Mouse (Mus musculus) mature B cell (primary cell): ENCODE data around the gene Cacfd1.

Source experiments
- in situ Hi-C: fragments of 300-500 bp; cut with MboI; formaldehyde crosslinking; loops from 2 replicates; pipeline ENCODE4 v1.14.3; 2019

The Cacfd1 gene

GRCm38 (mm10) chr2:27009714-27010244 lies at the start of gene Cacfd1:
Gene Cacfd1 (plus strand): TSS chr2:27009926.
- in situ Hi-C loops, result no loop called here

DNA sequence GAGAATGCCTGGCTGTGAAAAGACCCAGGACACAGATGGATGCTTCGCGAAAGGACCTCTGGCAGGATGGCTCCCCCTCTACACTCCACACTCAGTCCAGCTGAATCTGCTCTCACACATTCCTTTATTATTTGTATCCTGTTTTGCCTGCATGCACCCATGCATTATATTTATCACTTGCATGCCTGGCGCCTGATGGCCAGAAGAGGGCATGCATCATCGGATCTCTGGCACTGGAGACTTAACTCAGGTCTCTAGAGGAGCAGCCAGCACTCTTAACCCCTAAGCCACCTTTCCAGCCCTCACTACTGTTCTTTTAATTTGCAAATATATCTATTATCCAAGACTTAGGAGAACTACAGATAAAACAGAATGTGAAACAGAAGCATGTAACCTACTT lies 49.0 kb upstream of the Cacfd1 start:
- in situ Hi-C loops, result no loop called here

GRCm38 (mm10) chr2:26963923-26964723 lies 45.6 kb upstream of the Cacfd1 start, which contains the start of gene Rexo4:
Gene Rexo4 (minus strand): TSS chr2:26964386.
- in situ Hi-C loops, result no loop called here

- in situ Hi-C loops, result no loop called here
Measured at GRCm38 (mm10) chr2:26964724-26965370, 44.9 kb upstream of the Cacfd1 start.

DNA sequence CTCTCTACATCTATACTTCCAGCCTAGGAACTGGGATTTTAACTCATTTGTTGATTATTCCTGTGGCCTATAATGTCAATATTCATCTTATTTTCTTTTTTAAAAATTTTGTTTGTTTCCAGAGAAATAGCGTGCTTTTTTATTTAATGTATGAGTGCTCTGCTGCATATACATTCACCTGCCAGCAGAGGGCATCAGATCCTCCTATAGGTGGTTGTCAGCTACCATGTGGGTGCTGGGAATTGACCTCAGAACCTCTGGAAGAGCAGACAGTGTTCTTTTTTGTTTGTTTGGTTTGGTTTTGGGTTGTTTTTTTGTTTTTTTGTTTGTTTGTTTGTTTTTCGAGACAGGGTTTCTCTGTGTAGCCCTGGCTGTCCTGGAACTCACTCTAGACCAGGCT lies 42.5 kb upstream of the Cacfd1 start:
- in situ Hi-C loops, result no loop called here

GRCm38 (mm10) chr2:26973116-26973515 lies 36.6 kb upstream of the Cacfd1 start, which contains the start of gene Adamts13:
Gene Adamts13 (plus strand): TSS chr2:26973416.
- in situ Hi-C loops, result no loop called here

- in situ Hi-C loops, result no loop called here
Measured at GRCm38 (mm10) chr2:26973960-26974359, 35.8 kb upstream of the Cacfd1 start.

- in situ Hi-C loops, result no loop called here
Measured at GRCm38 (mm10) chr2:26980361-26980760, 29.4 kb upstream of the Cacfd1 start.

DNA sequence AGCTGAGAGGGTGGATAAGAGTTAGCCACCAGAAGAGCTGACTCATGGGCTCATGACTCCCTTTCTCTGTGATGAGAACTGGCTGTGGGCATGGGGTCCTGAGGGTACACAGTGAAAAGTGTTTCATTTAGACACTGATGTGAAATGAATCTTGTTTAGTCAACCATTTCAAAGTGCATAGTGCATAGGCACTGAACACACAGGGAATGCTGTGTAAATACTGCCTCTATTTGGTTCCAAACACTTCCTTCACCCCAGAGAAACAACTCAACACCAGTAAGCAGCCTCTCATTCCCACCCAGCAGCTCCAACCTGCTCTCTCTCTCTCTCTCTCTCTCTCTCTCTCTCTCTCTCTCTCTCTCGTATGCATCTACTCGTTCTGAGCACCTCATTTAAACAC lies 25.5 kb upstream of the Cacfd1 start:
- in situ Hi-C loops, result no loop called here

DNA sequence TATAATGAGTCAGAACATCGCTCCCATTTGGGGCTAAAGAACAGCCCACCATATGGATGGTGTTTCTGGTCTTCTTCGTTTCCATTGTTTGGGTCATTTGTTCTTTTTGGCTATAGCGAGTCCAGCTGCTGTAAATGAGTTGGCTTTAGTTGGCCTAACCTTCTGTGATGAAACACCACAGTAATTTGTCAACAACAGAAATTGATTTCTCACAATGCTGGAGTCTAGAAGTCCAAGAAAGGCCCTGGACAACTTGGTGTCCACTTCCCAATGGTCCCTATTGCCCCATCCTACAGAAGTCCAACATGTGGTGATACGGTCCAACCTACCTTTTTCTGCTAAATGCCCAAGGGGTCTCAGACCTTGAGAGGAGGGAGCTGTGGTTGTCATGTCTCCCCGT lies 25.1 kb upstream of the Cacfd1 start:
- in situ Hi-C loops, result no loop called here

DNA sequence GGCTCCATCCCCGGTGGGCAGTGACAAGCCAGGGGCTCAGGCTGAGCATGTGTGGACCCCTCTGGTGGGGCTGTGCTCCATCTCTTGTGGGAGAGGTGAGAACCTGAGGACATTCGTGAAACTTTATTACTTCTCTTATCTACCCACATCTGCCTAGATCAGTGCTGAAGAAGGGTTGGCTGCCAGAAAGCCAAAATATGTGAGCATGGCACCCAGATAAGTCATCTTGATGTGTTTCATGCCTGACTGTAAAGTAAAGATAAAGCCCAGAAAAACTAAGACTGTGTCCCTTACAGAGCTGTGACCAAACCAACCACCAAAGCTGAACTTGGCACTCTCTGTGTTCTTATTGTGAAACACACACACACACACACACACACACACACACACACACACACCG lies 15.8 kb upstream of the Cacfd1 start:
- in situ Hi-C loops, result no loop called here

DNA sequence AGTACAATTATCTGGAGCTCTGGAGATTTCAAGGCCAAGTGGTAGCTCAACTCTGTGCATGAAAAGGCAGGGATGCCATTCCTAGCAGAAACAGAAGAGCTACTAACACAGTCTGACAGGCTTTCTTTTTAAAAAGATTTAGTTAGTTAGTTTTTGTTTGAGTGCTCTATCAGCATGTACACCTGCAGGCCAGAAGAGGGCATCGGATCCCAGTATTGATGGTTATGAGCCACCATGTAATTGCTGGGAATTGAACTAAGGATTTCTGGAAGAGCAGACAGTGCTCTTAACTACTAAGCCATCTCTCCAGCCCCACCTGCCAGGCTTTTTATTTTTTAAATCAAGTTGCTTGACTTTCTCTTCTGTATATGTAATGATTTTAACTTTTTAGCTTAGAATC lies 12.2 kb upstream of the Cacfd1 start:
- in situ Hi-C loops, result no loop called here

DNA sequence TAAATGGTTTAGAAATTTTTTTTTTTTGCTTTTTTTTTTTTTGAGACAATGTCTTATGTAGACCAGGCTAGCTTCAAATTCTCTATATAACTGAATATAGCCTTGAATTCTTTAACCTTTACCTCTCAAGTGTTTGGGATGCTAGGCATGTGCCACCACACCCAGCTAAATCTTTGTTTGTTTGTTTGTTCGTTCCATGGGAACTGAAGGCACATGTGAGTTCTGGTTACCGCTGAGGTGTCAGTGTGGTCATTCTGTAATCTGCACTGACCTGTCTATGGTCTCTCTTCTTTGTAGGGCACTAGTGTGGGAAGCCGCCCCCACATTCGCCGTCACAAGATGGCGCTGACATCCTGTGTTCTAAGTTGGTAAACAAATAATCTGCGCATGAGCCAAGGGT lies 11.7 kb upstream of the Cacfd1 start:
- in situ Hi-C loops, result no loop called here

DNA sequence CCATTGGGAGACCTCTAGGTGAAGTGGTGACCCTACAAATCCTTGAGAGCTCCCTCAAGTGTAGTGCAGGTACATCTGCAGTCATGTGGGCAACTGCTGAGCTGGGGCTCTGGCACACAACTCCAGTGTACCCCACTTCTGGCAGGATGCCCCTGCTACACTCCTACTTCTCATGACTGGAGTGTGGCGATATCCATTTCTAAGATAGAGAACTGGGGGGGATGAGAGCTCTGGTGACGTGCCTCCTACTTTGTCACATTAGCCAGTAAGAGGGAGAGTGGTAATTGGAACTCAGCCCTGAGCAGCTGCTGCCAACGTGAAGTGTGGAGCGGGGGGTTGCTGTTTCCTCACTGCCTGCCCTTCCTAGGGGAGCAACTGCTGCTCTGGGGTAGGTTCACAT lies 3.5 kb upstream of the Cacfd1 start:
- in situ Hi-C loops, result no loop called here

DNA sequence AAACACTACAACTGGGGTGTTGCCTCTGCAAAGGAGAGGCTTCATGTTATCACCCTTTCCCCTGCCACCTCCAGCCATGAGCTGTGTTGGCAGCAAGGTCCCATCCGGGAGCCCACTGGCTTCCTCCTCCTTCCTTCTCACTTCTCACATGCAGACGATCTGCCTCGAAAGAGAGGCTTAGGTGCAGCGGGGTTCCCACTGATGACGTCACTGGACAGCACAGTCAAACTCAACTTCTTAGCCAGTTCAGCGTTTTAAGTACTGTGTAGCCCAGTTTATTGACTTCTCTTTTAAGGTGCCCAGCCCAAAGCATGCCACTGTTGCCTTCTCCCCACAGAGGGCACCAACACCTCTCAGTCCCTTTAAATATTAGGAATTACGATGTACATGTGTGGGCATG lies 2.0 kb upstream of the Cacfd1 start:
- in situ Hi-C loops, result no loop called here

DNA sequence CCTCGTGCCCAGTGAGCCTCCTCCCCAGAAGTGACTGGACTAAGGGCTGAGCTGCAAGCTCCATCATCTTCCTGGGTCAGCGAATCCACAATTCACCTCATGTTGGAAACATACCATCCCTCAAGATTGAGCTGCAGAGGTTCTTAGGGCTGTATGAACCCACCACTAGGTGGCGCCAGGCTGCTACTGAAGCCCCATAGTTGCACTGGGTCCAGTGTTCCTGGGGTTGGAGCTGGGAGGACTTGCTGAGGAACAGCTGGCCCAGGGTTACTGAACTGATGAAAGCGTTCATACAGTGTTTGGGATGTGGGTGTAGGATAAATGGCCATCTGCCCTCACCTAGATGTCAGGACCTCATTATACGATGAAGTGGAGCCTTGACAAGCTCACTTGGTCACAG lies 8.1 kb downstream of the Cacfd1 start:
- in situ Hi-C loops, result no loop called here

DNA sequence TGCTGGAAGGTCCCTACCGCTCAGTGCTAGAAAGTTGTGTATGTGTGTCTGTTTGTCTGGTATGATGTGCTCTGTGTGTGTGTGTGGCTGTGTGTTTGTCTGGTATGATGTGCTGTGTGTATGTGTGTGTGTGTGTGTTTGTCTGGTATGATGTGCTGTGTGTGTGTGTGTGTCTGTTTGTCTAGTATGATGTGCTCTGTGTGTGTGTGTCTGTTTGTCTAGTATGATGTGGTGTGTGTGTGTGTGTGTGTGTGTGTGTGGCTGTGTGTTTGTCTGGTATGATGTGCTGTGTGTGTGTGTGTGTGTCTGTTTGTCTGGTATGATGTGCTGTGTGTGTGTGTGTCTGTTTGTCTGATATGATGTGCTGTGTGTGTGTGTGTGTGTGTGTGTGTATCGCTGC lies 9.8 kb downstream of the Cacfd1 start:
- in situ Hi-C loops, result no loop called here

- in situ Hi-C loops, result no loop called here
Measured at GRCm38 (mm10) chr2:27021103-27021502, 11.4 kb downstream of the Cacfd1 start.

DNA sequence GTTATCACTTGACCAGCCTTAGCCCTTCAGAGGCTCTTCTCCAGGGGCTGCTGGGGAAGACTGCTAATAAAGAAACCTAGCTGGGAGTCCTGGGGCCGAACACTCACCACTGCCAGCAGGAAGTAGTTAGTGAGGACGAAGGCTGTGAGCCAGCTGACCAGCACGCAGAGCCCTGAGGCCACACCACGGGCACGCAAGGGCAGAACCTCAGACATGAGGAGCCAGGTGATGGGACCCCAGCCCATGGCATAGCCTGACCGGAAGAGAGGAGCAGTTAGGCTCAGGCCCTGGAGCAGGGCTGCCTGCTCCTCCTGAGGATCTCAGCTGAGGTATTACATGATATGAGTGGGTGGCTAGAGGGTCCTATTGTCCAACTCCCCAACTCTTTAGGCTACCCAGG lies 12.9 kb downstream of the Cacfd1 start:
- in situ Hi-C loops, result no loop called here

GRCm38 (mm10) chr2:27024136-27024535 lies 14.4 kb downstream of the Cacfd1 start:
- in situ Hi-C loops, result no loop called here

DNA sequence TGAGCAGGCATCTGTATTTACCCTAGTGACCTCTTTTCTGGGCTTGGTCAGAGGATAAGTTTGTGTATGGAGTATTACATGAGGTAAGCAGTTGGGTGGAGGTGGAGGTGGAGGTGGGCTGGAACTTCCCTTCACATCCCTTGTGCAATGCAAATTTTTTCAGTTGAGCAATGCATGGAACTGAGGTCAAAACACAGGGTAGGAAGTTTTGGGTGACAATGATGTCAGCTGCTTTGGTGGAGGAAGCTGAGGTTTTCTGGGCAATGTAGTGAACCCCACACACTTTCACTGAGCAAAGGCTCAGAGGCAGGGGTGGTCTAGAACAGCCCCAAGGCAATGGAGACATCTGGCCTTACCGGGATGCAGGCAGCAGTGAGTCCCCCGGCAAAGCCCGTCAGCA lies 15.8 kb downstream of the Cacfd1 start:
- in situ Hi-C loops, result no loop called here

DNA sequence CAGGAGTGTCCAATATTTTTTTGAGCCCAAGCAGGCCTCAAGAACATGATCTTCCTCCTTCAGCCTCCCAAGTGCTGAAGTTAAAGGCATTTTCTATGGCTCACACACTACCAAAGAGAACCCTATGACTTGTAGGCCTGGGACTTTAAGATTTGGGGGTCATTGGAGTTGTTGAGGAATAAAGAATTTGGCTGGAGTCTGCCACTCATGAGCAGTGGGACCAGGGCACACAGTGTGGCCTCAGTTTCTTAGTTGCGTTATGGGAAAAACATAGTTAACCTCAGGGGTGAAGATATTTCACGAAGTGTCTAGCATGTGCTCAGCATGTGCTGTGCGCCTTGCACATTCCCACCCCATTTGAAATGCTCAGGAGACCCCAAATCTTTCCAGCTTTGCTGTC lies 16.6 kb downstream of the Cacfd1 start:
- in situ Hi-C loops, result no loop called here
